Mouse (Mus musculus) ES-Bruce4 (cell line): ENCODE results near the gene Wdr82. TPM values are rescaled to one million over a fixed set of nuclear protein-coding genes. Genes with fewer than 3 reads are reported as not detected.

Experiments used
- H3K27ac ChIP-seq: 2 replicates; pipeline ENCODE4 v1.5.1; 2012; ENCODE audit warnings: low read length, inconsistent platforms; ENCODE audit not compliant: insufficient read depth
- H3K27me3 ChIP-seq: 2 replicates; pipeline ENCODE4 v1.6.1; 2012; ENCODE audit warnings: mild to moderate bottlenecking, low read length, inconsistent platforms; ENCODE audit not compliant: control insufficient read depth, poor library complexity, insufficient read depth, severe bottlenecking
- H3K36me3 ChIP-seq: 2 replicates; pipeline ENCODE4 v1.6.1; 2012; ENCODE audit warnings: inconsistent platforms, mild to moderate bottlenecking, low read length, moderate library complexity; ENCODE audit not compliant: control insufficient read depth, poor library complexity, insufficient read depth, severe bottlenecking
- H3K4me1 ChIP-seq: one replicate; pipeline ENCODE4 v1.8.1; 2011; ENCODE audit warnings: low read length; ENCODE audit not compliant: control insufficient read depth, insufficient read depth
- H3K4me3 ChIP-seq: 2 replicates; pipeline ENCODE4 v1.5.1; 2011; ENCODE audit warnings: low read depth, mild to moderate bottlenecking, low read length
- H3K9ac ChIP-seq: 2 replicates; pipeline ENCODE4 v1.6.1; 2012; ENCODE audit warnings: low read depth, mild to moderate bottlenecking, inconsistent platforms; ENCODE audit not compliant: poor library complexity, severe bottlenecking
- H3K9me3 ChIP-seq: replicated peaks from 2 replicates; pipeline ENCODE4 v1.6.1; 2012; ENCODE audit warnings: mild to moderate bottlenecking, low read length, inconsistent platforms; ENCODE audit not compliant: control insufficient read depth, poor library complexity, insufficient read depth, severe bottlenecking
- CTCF ChIP-seq: IDR thresholded peaks from one replicate; pipeline ENCODE4 v1.8.1; 2011; ENCODE audit warnings: low read depth, low read length
- EP300 ChIP-seq: IDR thresholded peaks from 2 replicates; pipeline ENCODE4 v1.6.1; 2011; ENCODE audit warnings: low read depth, low read length; ENCODE audit not compliant: insufficient read depth
- POLR2A ChIP-seq: IDR thresholded peaks from one replicate; pipeline ENCODE4 v1.8.1; 2011; ENCODE audit warnings: low read length; ENCODE audit not compliant: insufficient read depth
- polyA plus RNA-seq: library from polyadenylated mRNA; stranded (reverse); fragments of >200 nt; gene quantifications from 2 replicates; pipeline ENCODE4 v1.2.4, GENCODE M21; 2011; ENCODE audit warnings: low read depth; ENCODE audit not compliant: missing spikeins, insufficient read depth, insufficient read length

The Wdr82 gene
- polyA plus RNA-seq, 1 experiment, result 118 TPM

- Histone ChIP-seq H3K4me3 (peak overlapping the region; percentile 48), H3K27ac (no peak overlapping the region), H3K9ac (no peak overlapping the region), H3K36me3 (no peaks in the 10 kb centered on the region), H3K27me3 (no peaks in the 10 kb centered on the region), H3K4me1 (no peaks in the 10 kb centered on the region), H3K9me3 (no peaks in the 10 kb centered on the region)
- TF ChIP-seq CTCF (no peak), EP300 (no peak), POLR2A (no peak)
Measured at GRCm38 (mm10) chr9:106148541-106149398, 22.0 kb upstream of the Wdr82 start.

GRCm38 (mm10) chr9:106149399-106149754 lies 21.4 kb upstream of the Wdr82 start:
- no peaks in the 10 kb centered on the region for H3K27me3 ChIP-seq
- H3K9ac ChIP-seq, result no peak overlapping the region
- no peak overlapping the region for H3K27ac ChIP-seq

GRCm38 (mm10) chr9:106154106-106154505 lies 16.6 kb upstream of the Wdr82 start:
- Histone ChIP-seq H3K27me3 (no peaks in the 10 kb centered on the region), H3K9me3 (no peaks in the 10 kb centered on the region), H3K9ac (no peak overlapping the region), H3K27ac (no peak overlapping the region), H3K36me3 (no peaks in the 10 kb centered on the region), H3K4me3 (no peak overlapping the region), H3K4me1 (no peaks in the 10 kb centered on the region)
- TF ChIP-seq EP300 (no peak), CTCF (no peak), POLR2A (no peak)

More at GRCm38 (mm10) chr9:106149399-106149754, 21.4 kb upstream of the Wdr82 start:
- Histone ChIP-seq H3K4me1 (no peaks in the 10 kb centered on the region), H3K36me3 (no peaks in the 10 kb centered on the region), H3K9me3 (no peaks in the 10 kb centered on the region), H3K4me3 (peak overlapping the region; percentile 48)
- no peak for TF ChIP-seq POLR2A
- no peak for TF ChIP-seq EP300

GRCm38 (mm10) chr9:106156419-106156818 lies 14.3 kb upstream of the Wdr82 start:
- Histone ChIP-seq H3K27ac (no peak overlapping the region), H3K4me3 (no peak overlapping the region), H3K36me3 (no peaks in the 10 kb centered on the region), H3K9ac (no peak overlapping the region), H3K9me3 (no peaks in the 10 kb centered on the region), H3K4me1 (no peaks in the 10 kb centered on the region), H3K27me3 (no peaks in the 10 kb centered on the region)
- TF ChIP-seq EP300 (no peak), CTCF (peak; percentile 72)

- TF ChIP-seq EP300 (no peak), POLR2A (no peak), CTCF (peak; percentile 54)
- Histone ChIP-seq H3K9me3 (no peaks in the 10 kb centered on the region), H3K36me3 (no peaks in the 10 kb centered on the region), H3K4me3 (no peak overlapping the region), H3K4me1 (no peaks in the 10 kb centered on the region), H3K27me3 (no peaks in the 10 kb centered on the region), H3K9ac (no peak overlapping the region), H3K27ac (no peak overlapping the region)
Measured at GRCm38 (mm10) chr9:106156921-106157622, 13.7 kb upstream of the Wdr82 start.

GRCm38 (mm10) chr9:106157623-106157925 lies 13.2 kb upstream of the Wdr82 start:
- Histone ChIP-seq H3K9ac (peak overlapping the region; percentile 8; the same call in 1 of the 2 replicates), H3K27ac (no peak overlapping the region), H3K27me3 (no peaks in the 10 kb centered on the region), H3K36me3 (no peaks in the 10 kb centered on the region), H3K4me1 (no peaks in the 10 kb centered on the region), H3K9me3 (no peaks in the 10 kb centered on the region), H3K4me3 (no peak overlapping the region)
- TF ChIP-seq EP300 (no peak), POLR2A (no peak), CTCF (no peak)
